In genomic region chr1:87908006-87908405, GRCm38 (mm10) we compare ENCODE assay signal across 18 mouse cellular contexts.
"Had no signal": no experiment of that assay in that cellular context is flagged by ENCODE, and none has a peak within 500 bp of the region (broad histone marks: within the 10 kb centered on the region; RNA-seq: fewer than 3 reads in every experiment).

No protein-coding gene starts in this region.

- H3K27me3 ChIP-seq: lung, embryonic 15.5 days; megakaryocyte, embryonic 14.5 days; midbrain, embryonic 13.5 days; midbrain, embryonic 15.5 days; neural tube, embryonic 12.5 days; stomach, embryonic 15.5 days had no signal

- H3K36me3 ChIP-seq: lung, embryonic 15.5 days; midbrain, embryonic 15.5 days; stomach, embryonic 15.5 days had no signal

- H3K4me1 ChIP-seq: lung, embryonic 15.5 days; midbrain, embryonic 13.5 days; midbrain, embryonic 15.5 days; neural tube, embryonic 12.5 days had no signal

- H3K9me3 ChIP-seq: lung, embryonic 15.5 days; megakaryocyte, embryonic 14.5 days; midbrain, embryonic 13.5 days; midbrain, embryonic 15.5 days; neural tube, embryonic 12.5 days; stomach, embryonic 15.5 days had no signal

- H3K4me3 ChIP-seq: lung, embryonic 15.5 days; midbrain, embryonic 13.5 days; midbrain, embryonic 15.5 days; neural tube, embryonic 12.5 days; stomach, embryonic 15.5 days had no signal

- DNase-seq: liver, postnatal 0 days; lung, adult 2 months; lung, postnatal 14 days; lung, postnatal 36 days; right cerebral cortex, postnatal 25 days; right cerebral cortex, postnatal 4 days; thymus, adult 18-20 months; thymus, postnatal 14 days; thymus, postnatal 36 days had no signal

- H3K27ac ChIP-seq: lung, embryonic 15.5 days; macrophage; midbrain, embryonic 13.5 days; midbrain, embryonic 15.5 days; neural tube, embryonic 12.5 days; stomach, embryonic 15.5 days; stomach, postnatal 0 days had no signal

- H3K9ac ChIP-seq: liver, postnatal 0 days; lung, embryonic 15.5 days; midbrain, embryonic 13.5 days; midbrain, embryonic 15.5 days; neural tube, embryonic 12.5 days; stomach, embryonic 15.5 days had no signal

- ATAC-seq: midbrain, embryonic 13.5 days; midbrain, embryonic 15.5 days had no signal

- H3K4me2 ChIP-seq: lung, embryonic 15.5 days; midbrain, embryonic 11.5 days; midbrain, embryonic 13.5 days; midbrain, embryonic 15.5 days; neural tube, embryonic 12.5 days; stomach, embryonic 15.5 days had no signal
